Mouse (Mus musculus) kidney, postnatal 25 days (tissue): ENCODE results near the gene Dirc2.

Experiments
- DNase-seq, 2 experiments: peaks; one replicate each; pipeline ENCODE4 v3.0.0; 2021; ENCODE audit warnings: mixed read lengths in 2 of 2

Gene Dirc2

DNA sequence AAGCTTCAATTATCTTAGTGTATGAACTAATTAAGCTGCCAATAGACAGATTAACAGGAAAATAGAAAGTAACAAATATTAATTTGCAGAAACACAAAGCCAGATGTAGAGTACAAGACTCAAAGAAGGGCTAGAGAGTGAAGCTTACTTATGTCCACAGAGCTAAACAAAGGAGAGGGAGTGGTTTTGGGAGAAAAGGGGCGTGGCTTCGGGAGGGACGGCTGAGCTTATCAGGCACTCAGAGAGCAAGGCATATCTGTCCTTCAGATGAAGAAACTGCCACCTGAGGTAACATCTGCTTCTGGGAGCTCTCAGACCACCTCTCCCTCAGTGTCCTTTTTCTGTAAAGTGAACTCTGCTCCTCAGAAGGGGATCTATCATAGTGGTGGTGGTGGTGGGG is 90.7 kb downstream of the Dirc2 start:
- no peak for DNase-seq

DNA sequence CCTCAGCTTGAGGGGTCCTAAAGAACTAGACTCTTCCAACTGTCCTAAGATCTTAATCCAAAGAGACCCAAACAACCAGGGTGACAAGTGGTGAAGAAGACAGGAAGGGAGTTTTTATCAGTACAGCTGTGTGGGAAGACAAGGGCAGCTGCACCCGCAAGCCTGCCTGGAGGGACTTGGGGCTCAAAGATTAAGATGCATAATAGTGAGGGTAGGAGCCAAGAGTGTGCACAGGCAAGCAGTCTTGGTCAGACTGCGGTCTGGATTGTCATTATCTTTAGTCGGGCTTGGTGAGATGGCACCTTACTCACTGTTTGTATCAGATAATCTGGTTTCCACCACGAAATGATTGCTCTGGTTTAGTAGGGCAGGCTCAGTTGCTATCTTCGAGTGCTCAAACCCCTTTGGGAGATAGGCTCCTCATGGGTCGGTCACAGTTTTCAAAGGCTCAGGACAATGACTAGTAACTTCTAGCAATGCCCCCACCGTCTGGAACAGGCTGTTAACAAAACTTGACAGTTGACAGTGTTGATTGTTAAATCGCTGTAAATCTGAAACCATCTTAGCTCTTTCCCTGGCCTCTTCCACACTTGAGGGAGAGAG is 91.5 kb downstream of the Dirc2 start:
- no peak for DNase-seq

DNA sequence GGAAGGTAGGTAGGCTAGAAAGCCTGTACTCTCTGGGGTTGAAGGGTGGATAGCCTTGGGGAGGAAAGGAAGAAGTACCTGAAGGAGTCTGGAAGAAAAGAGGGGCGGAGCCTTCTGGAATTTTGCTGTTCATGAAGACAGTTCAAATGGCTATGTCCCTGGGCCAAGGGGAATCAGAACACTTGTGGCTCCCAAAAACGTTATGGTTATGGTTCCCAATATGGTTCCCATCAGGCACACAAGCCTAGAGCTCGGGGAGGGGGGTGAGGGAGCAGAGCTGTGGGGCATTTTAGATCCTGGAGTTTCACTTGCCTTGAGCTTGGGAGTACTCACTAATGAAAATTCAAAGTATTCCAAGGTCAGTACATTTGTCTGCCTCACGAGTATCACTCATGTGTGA is 104.3 kb downstream of the Dirc2 start:
- no peak for DNase-seq

DNA sequence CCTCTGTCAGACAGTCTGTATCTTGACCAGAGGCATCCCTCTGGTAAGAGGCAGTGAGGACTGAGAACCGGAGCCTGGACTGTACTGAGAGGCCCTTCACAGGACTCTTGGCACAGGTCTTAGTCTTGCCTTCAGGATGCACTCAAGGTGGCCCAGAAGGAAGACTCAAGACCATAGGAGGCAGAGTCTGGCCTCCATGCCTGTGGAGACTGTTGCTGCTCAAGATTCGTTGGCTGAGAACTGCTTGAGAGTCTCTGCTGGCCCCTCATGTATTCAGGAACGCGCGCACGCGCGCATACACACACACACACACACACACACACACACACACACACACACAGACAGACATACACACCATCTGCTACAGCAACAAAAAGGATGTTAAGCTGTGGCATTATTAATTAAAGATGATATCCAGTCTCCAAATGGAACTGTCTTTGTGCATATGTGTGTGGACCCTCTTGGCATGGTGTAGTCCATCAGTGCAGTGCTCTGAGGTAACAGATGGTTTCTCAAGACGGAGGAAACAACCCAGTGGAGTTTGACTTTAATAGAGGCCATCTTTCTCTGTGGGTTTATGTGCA is 105.2 kb downstream of the Dirc2 start:
- no peak for DNase-seq

DNA sequence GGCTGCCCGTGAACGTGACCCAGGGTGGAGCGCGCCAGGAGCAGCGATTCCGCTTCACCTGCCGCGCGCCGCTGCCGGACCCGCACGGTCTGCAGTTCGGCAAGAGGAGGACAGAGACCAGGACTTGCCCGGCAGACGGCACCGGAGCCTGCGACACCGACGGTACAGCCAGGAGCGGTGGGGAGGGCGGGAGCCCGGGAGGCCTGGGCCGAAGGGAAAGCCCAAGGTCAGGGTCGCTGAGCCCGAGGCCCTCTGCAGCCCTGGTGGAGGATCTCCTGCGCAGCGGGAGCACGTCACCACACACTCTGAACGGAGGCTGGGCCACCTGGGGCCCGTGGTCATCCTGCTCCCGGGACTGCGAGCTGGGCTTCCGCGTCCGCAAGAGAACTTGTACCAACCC is 108.9 kb downstream of the Dirc2 start:
- DNase-seq, result no peak

DNA sequence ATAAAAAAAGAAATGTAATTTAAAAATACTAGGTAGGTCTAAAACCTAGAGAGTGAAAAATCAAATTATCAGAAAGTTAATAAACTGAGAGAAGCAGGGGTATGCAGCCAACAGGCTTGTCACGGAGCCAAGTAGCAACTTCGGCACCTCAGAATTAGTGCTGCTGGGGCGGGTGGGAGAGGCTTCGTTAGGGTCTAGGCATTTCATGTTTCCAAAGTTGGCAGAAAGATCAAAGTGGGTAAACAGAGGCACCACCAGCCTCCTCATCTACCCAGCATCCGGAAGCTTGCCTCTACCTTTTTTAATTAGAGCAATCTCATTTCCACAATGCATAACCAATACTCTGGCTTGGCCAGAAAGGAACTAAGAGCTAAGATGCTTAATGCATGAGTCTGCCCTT is 115.2 kb downstream of the Dirc2 start:
- no peak for DNase-seq

DNA sequence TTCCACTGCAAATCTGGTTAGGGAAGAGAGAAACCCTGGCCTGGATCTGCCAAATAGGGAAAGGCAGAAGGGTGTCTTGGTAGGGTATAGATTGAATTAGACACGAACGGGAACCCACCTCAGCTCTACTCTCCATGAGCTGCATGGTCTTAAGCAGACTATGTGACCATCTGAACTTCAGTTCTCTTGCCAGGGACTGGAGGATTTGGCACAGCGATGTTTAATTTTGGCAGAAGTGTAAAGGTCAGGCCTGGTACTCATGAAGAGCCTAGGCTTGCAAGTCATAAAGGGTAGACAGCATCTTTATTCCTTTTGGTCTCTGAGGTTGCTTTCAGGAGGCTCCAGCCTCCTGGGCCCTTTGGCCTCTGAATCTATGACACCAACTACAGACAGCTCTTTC is 116.5 kb downstream of the Dirc2 start:
- no peak for DNase-seq

DNA sequence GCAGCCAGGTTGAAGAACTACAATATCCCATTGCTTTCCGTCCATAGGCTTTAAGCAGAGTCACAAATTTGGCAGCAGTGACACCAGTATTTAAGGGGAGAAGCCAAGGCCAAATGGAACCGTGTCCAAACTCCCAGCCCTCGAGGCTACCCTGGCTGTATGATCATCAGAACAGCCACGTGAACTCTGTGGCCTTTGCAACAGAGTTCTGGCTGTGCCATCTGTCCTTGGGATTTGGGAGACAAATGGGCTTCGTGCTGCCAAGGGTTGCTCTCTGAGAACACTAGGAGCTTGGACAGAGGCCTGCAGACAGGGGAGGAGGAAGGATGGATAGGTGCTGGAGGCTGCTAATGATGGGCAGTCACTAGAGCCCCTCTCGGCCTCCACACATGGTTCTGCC is 117.0 kb downstream of the Dirc2 start:
- DNase-seq, result no peak

DNA sequence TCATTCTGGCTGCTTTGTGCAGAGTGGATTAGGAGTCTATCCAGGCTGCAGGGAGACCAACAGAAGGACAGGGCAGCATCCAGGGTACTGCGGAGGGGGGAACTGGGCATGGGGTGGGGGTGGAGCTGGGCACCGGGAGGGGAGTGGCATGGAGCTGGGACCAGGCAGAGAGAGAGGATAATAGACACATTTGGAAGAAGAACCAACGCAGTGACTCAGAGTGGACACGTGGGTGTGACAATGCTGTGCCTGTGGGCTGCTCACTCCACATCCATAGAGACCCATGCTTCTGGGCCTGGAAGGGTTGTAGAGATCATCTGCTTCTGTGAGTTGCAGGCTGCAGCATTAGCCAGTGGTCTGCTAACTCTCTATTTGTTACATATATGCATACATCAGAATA is 120.3 kb downstream of the Dirc2 start:
- DNase-seq, result no peak
